Mouse (Mus musculus) kidney, adult 2 months (tissue): ENCODE measurements at regions not wholly inside any gene's neighbourhood (a gene's known extent, or its start where the extent isn't known, plus 50 kb on each side); places are given as distances from the start of the nearest gene placed in this dataset.
A peak's percentile ranks its signal among the peaks of the same experiment; 100 is the strongest.

Experiments
- DNase-seq: peaks from one replicate; pipeline ENCODE4 v3.0.0; 2021
- H3K27ac ChIP-seq: fragments of 200-500 bp; 2 replicates; pipeline ENCODE4 v1.5.1; 2012; ENCODE audit warnings: low read depth, low read length, control low read depth, inconsistent platforms; ENCODE audit not compliant: insufficient read depth
- H3K27me3 ChIP-seq: fragments of 200-500 bp; replicated peaks from 2 replicates; pipeline ENCODE4 v1.6.1; 2012; ENCODE audit warnings: mild to moderate bottlenecking, moderate library complexity, low read length, inconsistent platforms; ENCODE audit not compliant: control insufficient read depth, insufficient read depth
- H3K36me3 ChIP-seq: fragments of 200-500 bp; 2 replicates; pipeline ENCODE4 v1.6.1; 2012; ENCODE audit warnings: mild to moderate bottlenecking, moderate library complexity, low read length, inconsistent platforms; ENCODE audit not compliant: control insufficient read depth, insufficient read depth
- H3K4me1 ChIP-seq: fragments of 200-500 bp; 2 replicates; pipeline ENCODE4 v1.6.1; 2011; ENCODE audit warnings: low read length; ENCODE audit not compliant: control insufficient read depth, insufficient read depth
- H3K4me3 ChIP-seq: fragments of 200-500 bp; 2 replicates; pipeline ENCODE4 v1.5.1; 2011; ENCODE audit warnings: mild to moderate bottlenecking, low read depth, low read length, control low read depth; ENCODE audit not compliant: insufficient read depth
- CTCF ChIP-seq: fragments of 200-500 bp; conservative IDR thresholded peaks from 2 replicates; pipeline ENCODE4 v1.5.1; 2011; ENCODE audit warnings: low read depth, mild to moderate bottlenecking, control low read depth, low read length, moderate library complexity, mixed read lengths; ENCODE audit not compliant: insufficient read depth, insufficient read length
- POLR2A ChIP-seq: fragments of 200-500 bp; IDR thresholded peaks from one replicate; pipeline ENCODE4 v1.6.1; 2011; ENCODE audit warnings: low read depth, low read length, control low read depth
- WGBS: fragments of 180-500 bp; shearing (Covaris S2); methylation state at CpG from one replicate; pipeline ENCODE4 v1.1.7; 2018; 5-methylcytosine and 5-hydroxymethylcytosine counted together

DNA sequence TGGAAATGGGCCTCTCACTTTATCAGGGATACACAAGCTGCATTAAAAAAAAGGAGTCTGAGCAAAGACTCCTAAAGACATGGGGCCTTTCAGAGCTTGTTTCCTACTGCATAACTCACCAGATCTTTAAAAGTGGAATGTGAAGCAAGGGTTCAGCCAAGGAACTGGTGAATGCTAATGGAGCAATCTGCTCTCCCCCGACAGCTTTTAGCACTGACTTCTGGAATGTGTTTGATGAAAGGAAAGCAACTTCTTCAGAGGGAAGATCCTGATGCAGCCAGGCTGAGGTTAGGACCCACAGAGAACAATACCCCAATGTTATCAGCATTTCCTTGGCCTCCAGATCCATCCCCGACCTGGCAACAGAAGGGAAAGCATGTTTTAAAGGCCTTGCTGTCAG is 154.4 kb upstream of the Bmp2 start:
- Histone ChIP-seq H3K4me1 (no peaks in the 10 kb centered on the region), H3K4me3 (no peak overlapping the region), H3K27me3 (no peaks in the 10 kb centered on the region), H3K36me3 (no peaks in the 10 kb centered on the region), H3K27ac (no peak overlapping the region)
- no peak for DNase-seq
- TF ChIP-seq CTCF, result no peak
- 28% methylated on average over 2 of the region's 2 CpGs for WGBS

DNA sequence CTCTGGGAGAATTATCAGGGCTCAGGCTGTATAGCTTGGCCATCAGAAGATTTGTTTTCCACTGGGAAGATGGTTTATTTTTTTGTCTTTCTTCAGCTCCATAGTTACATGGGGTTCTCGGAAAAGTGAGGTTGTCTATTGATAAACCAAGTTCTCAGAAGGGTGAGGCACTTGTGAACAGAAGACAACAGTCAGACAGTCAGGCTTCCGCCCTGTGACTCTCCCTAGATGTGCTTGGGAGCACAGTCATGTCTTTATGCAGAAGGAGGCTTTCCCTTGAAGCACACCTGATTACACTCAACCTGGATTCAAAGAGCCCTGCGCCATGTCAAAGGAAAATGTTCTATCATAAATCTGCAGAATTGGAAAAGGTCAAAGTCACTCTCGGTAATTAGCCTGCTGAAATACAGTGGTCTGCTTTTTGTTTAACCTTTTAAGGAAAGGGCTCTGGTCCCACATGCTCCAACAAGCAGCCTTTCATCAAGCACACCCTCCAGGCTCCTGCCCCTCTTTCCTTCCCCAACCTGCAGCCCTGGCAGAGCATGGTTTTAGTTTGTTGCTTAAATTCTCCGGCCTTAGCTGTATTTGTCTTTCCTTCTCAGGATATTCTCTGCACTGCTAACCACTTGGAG is 152.8 kb upstream of the Bmp2 start:
- TF ChIP-seq CTCF, result no peak
- no peak for TF ChIP-seq POLR2A
- WGBS, result 66% methylated on average over 5 of the region's 5 CpGs
- DNase-seq, result no peak
- H3K36me3 ChIP-seq, result no peaks in the 10 kb centered on the region
- H3K27ac ChIP-seq, result no peak overlapping the region
- H3K27me3 ChIP-seq, result no peaks in the 10 kb centered on the region
- H3K4me3 ChIP-seq, result no peak overlapping the region
- no peaks in the 10 kb centered on the region for H3K4me1 ChIP-seq

- no peaks in the 10 kb centered on the region for H3K4me1 ChIP-seq
- H3K4me3 ChIP-seq, result no peak overlapping the region
- no peaks in the 10 kb centered on the region for H3K27me3 ChIP-seq
- H3K27ac ChIP-seq, result no peak overlapping the region
- no peak for DNase-seq
- H3K36me3 ChIP-seq, result no peaks in the 10 kb centered on the region
- TF ChIP-seq CTCF, result no peak
- no peak for TF ChIP-seq POLR2A
- WGBS, result 59% methylated on average over 3 of the region's 3 CpGs
Measured at GRCm38 (mm10) chr2:133400963-133401362, 151.0 kb upstream of the Bmp2 start.

GRCm38 (mm10) chr2:133416990-133417581 is 134.9 kb upstream of the Bmp2 start:
- no peak overlapping the region for H3K27ac ChIP-seq
- no peaks in the 10 kb centered on the region; the same call in 1 of the 2 replicates for H3K27me3 ChIP-seq
- H3K36me3 ChIP-seq, result no peaks in the 10 kb centered on the region
- no peak overlapping the region for H3K4me3 ChIP-seq
- no peak for TF ChIP-seq POLR2A
- no peak for TF ChIP-seq CTCF
- WGBS, result 72% methylated on average over 8 of the region's 8 CpGs
- DNase-seq, result no peak
- H3K4me1 ChIP-seq, result no peaks in the 10 kb centered on the region; the same call in 1 of the 2 replicates

- Histone ChIP-seq H3K4me1 (no peaks in the 10 kb centered on the region; the same call in 1 of the 2 replicates), H3K27me3 (no peaks in the 10 kb centered on the region; the same call in 1 of the 2 replicates), H3K27ac (no peak overlapping the region), H3K36me3 (no peaks in the 10 kb centered on the region), H3K4me3 (no peak overlapping the region)
- peak; percentile 45 for DNase-seq
- TF ChIP-seq POLR2A (no peak), CTCF (no peak)
- 54% methylated on average over 6 of the region's 6 CpGs for WGBS
Measured at GRCm38 (mm10) chr2:133419686-133420303, 132.2 kb upstream of the Bmp2 start.

GRCm38 (mm10) chr2:133425538-133425937 is 126.4 kb upstream of the Bmp2 start:
- H3K4me3 ChIP-seq, result no peak overlapping the region
- 75% methylated on average over 5 of the region's 5 CpGs for WGBS
- H3K27ac ChIP-seq, result no peak overlapping the region
- H3K36me3 ChIP-seq, result no peaks in the 10 kb centered on the region
- no peaks in the 10 kb centered on the region for H3K27me3 ChIP-seq
- TF ChIP-seq CTCF (no peak), POLR2A (no peak)
- no peak for DNase-seq
- no peaks in the 10 kb centered on the region for H3K4me1 ChIP-seq

DNA sequence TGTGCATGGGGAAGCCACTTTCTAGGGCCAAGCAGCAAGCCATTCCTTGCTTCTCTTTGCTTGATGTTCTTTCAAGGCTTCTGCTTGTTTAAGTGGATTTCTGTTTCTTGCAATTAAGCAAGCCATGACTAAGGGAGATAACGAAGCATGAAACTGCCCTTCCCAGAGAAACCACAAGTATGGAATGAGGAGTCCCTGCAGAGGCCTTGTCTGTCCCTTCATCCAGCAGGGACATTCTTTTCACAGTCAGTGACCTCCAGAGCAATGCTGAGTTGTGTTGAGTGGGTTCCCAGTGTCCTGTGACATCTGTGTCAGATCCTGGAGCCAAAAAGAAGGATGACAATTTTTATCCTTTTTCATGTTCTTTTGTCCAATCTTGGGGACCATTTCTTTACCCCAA is 124.9 kb upstream of the Bmp2 start:
- TF ChIP-seq CTCF, result no peak
- no peak for TF ChIP-seq POLR2A
- Histone ChIP-seq H3K4me3 (no peak overlapping the region), H3K4me1 (no peaks in the 10 kb centered on the region), H3K27me3 (no peaks in the 10 kb centered on the region), H3K27ac (peak overlapping the region; percentile 32; the same call in 1 of the 2 replicates), H3K36me3 (no peaks in the 10 kb centered on the region)
- peak; percentile 43 for DNase-seq
- 69% methylated on average over 1 of the region's 1 CpGs for WGBS
